Mouse (Mus musculus) lung, postnatal 0 days (tissue): ENCODE data around the gene BC028528. TPM values are rescaled to one million over a fixed set of nuclear protein-coding genes. Genes with fewer than 3 reads are reported as not detected.

ENCODE experiments used
- ATAC-seq: fragments of 200-750 bp; cut with Nextera tagmentation; 2 replicates; pipeline ENCODE4 v1.8.0; 2017; ENCODE audit warnings: moderate library complexity
- DNase-seq: peaks from one replicate; pipeline ENCODE4 v3.0.0-alpha.2; 2016; ENCODE audit warnings: low spot score
- H3K27ac ChIP-seq: fragments of 300-500 bp; sonication (generic); 2 replicates; pipeline ENCODE4 v1.5.1; 2014; ENCODE audit warnings: antibody characterized with exemption, mild to moderate bottlenecking, low read length, mixed read lengths
- H3K27me3 ChIP-seq: fragments of 300-500 bp; sonication (generic); replicated peaks from 2 replicates; pipeline ENCODE4 v1.6.1; 2014; ENCODE audit warnings: low read length, mixed read lengths; ENCODE audit not compliant: insufficient read depth
- H3K36me3 ChIP-seq: fragments of 300-500 bp; sonication (generic); 2 replicates; pipeline ENCODE4 v1.6.1; 2014; ENCODE audit warnings: low read length, mixed read lengths; ENCODE audit not compliant: insufficient read depth
- H3K4me1 ChIP-seq: fragments of 300-500 bp; sonication (generic); 2 replicates; pipeline ENCODE4 v1.6.1; 2014; ENCODE audit warnings: antibody characterized with exemption, low read depth, low read length, mixed read lengths; ENCODE audit not compliant: insufficient read depth
- H3K4me2 ChIP-seq: fragments of 300-500 bp; sonication (generic); replicated peaks from 2 replicates; pipeline ENCODE4 v1.6.1; 2014; ENCODE audit warnings: low read depth, mild to moderate bottlenecking, low read length, moderate library complexity, mixed read lengths
- H3K4me3 ChIP-seq: fragments of 300-500 bp; sonication (generic); 2 replicates; pipeline ENCODE4 v1.5.1; 2014; ENCODE audit warnings: low read depth, low read length
- H3K9ac ChIP-seq: fragments of 300-500 bp; sonication (generic); replicated peaks from 2 replicates; pipeline ENCODE4 v1.6.1; 2014; ENCODE audit warnings: low read depth, mild to moderate bottlenecking
- H3K9me3 ChIP-seq: fragments of 300-500 bp; sonication (generic); 2 replicates; pipeline ENCODE4 v1.6.1; 2016; ENCODE audit warnings: low read length, mixed read lengths
- CTCF ChIP-seq: IDR thresholded peaks from 2 replicates; pipeline ENCODE4 v1.5.1; 2016; ENCODE audit warnings: antibody characterized with exemption, mild to moderate bottlenecking
- EP300 ChIP-seq: IDR thresholded peaks from 2 replicates; pipeline ENCODE4 v1.6.1; 2016; ENCODE audit warnings: antibody characterized with exemption, mild to moderate bottlenecking, control low read depth
- WGBS: fragments of 180-500 bp; shearing (Covaris S2); extraction: QIAGEN DNeasy Blood & Tissue Kit; methylation state at CpG from one replicate; pipeline ENCODE4 v1.1.7; 2014; 5-methylcytosine and 5-hydroxymethylcytosine counted together
- polyA plus RNA-seq: library from polyadenylated mRNA; unstranded; fragments of >200 nt; fragmentation: Nextera tagmentation; extraction: Ambion mirVana; gene quantifications from 2 replicates; pipeline ENCODE4 v1.2.1, GENCODE M21; 2015

BC028528 gene
- polyA plus RNA-seq, 1 experiment from 2014 or later: 247 TPM

DNA sequence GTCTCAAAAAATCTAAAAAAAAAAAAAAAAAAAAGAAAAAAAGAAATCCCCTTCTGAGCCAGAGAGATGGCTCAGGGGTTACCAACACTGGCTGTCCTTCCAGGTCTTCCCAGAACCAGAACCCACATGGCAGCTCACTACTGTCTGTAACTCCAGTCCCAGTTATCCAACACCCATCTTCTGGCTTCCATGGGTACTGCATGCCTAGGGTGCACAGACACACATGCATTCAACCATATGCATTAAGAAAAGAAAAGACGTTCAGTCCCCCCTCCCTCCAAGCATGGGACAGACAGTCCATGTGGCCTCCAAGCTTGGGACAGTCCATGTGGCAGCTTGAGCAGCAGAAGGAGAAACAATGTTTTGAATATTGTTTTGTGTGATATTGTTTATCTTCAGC is 40.4 kb upstream of the BC028528 start:
- DNase-seq: no peak
- Histone ChIP-seq H3K4me3 (no peak overlapping the region), H3K27ac (no peak overlapping the region), H3K9ac (no peak overlapping the region), H3K36me3 (peaks cover 15% of the 10 kb centered on the region; the same call in 1 of the 2 replicates), H3K27me3 (no peaks in the 10 kb centered on the region), H3K4me2 (no peak overlapping the region), H3K9me3 (no peaks in the 10 kb centered on the region), H3K4me1 (no peaks in the 10 kb centered on the region)
- no peak for ATAC-seq
- 61% methylated on average over 1 of the region's 1 CpGs for WGBS
- peak; percentile 36 for TF ChIP-seq CTCF
- TF ChIP-seq EP300: no peak

GRCm38 (mm10) chr3:95931471-95931870 is 39.7 kb upstream of the BC028528 start:
- ATAC-seq: no peak
- no peak overlapping the region for H3K27ac ChIP-seq
- H3K4me3 ChIP-seq: no peak overlapping the region
- peaks cover 14% of the 10 kb centered on the region; the same call in 1 of the 2 replicates for H3K36me3 ChIP-seq
- H3K9me3 ChIP-seq: no peaks in the 10 kb centered on the region
- no peak for DNase-seq
- no peak overlapping the region for H3K4me2 ChIP-seq
- TF ChIP-seq EP300 (no peak), CTCF (no peak)
- no peaks in the 10 kb centered on the region for H3K27me3 ChIP-seq
- no peak overlapping the region for H3K9ac ChIP-seq
- no peaks in the 10 kb centered on the region for H3K4me1 ChIP-seq
- 81% methylated on average over 1 of the region's 1 CpGs for WGBS

DNA sequence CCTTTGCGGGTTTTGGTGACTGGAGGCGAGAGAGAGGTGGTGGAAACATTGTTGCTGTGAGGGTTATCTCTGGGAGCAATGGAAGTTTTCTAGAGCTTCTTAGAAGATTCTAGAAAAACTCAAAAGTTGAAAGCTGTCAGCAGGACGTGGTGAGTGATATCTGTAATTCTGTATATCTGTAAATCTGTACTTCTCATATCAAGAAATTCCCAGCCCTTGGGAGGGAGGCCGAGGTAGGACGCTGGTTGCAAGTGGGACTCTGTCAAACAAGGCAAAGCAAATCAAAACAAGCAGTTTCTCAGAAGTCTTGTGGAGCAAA is 38.6 kb upstream of the BC028528 start:
- Histone ChIP-seq H3K9me3 (no peaks in the 10 kb centered on the region), H3K4me3 (peak overlapping the region; percentile 94), H3K27ac (peak overlapping the region; percentile 92), H3K36me3 (peaks cover 14% of the 10 kb centered on the region; the same call in 1 of the 2 replicates), H3K9ac (peak overlapping the region; percentile 93), H3K4me1 (no peaks in the 10 kb centered on the region), H3K27me3 (no peaks in the 10 kb centered on the region), H3K4me2 (peak overlapping the region; percentile 73)
- TF ChIP-seq EP300 (no peak), CTCF (no peak)
- ATAC-seq: no peak
- DNase-seq: no peak
- WGBS: under 1% methylated on average over 5 of the region's 5 CpGs

DNA sequence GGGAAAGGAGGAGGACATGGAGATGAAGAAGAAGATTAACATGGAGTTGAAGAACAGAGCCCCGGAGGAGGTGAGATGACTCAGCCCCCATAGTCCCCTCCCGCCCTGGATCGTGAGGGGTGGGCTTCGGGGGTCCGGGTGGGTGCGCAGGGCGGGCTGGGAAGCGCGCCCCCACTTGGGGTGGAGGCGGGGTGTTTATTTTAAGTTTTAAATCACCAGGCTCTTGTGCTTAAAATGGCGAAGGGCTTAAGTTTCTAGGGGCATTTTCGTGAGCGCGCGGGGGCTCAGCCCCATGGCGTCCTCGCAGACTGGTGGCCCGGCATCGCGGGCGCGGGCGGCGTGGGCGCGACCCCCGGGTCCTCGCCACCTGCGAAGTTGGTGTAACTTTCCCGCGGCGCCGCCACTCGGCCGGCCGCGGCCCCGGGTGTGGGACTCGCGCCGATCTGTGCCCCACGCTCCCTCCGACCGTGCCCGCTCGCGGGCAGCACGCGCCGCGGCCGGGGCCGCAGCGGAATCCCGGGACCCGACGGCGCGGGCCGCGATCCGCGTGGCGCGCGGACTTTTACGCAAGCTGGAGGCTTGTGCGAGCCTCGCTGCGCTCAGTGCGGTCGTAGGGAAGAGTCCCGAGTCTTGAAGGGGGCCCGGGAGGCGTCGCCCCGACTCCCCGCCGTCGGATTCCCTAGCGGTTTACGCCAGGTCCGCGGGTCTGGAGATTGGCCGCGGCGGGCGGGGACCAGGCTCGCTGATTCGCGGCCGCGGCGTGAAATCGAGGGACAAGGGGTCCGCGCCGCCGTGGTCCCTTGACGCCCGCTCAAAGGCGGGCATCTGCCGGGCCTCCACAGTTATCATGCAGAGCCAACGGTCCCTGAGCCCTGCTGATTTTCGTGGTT is 38.0 kb upstream of the BC028528 start:
- Histone ChIP-seq H3K9ac (peak overlapping the region; percentile 93), H3K4me2 (peak overlapping the region; percentile 73), H3K36me3 (peaks cover 11% of the 10 kb centered on the region; the same call in 1 of the 2 replicates), H3K27ac (peak overlapping the region; percentile 92), H3K9me3 (no peaks in the 10 kb centered on the region), H3K27me3 (no peaks in the 10 kb centered on the region), H3K4me3 (peak overlapping the region; percentile 94), H3K4me1 (no peaks in the 10 kb centered on the region)
- ATAC-seq: peak; percentile 16
- TF ChIP-seq CTCF (no peak; the same call in 1 of the 2 replicates), EP300 (no peak)
- peak; percentile 79 for DNase-seq
- WGBS: under 1% methylated on average over 75 of the region's 105 CpGs

- WGBS: under 1% methylated on average over 49 of the region's 49 CpGs
- H3K4me2 ChIP-seq: peak within 1 kb of the TSS; percentile 81
- no peaks in the 10 kb centered on the region for H3K27me3 ChIP-seq
- H3K9ac ChIP-seq: peak within 1 kb of the TSS; percentile 93
- H3K4me3 ChIP-seq: peak within 1 kb of the TSS; percentile 94
- peak within 1 kb of the TSS; percentile 92 for H3K27ac ChIP-seq
- H3K4me1 ChIP-seq: no peaks in the 10 kb centered on the region
- H3K36me3 ChIP-seq: 0 out of 2 replicates have a peak, but pooled peaks cover 6% of the 10 kb centered on the region
- peak; percentile 100 for ATAC-seq
- peak; percentile 99 for DNase-seq
- no peaks in the 10 kb centered on the region for H3K9me3 ChIP-seq
- peak; percentile 71 for TF ChIP-seq EP300
- no peak for TF ChIP-seq CTCF
Measured at GRCm38 (mm10) chr3:95928658-95929503, 37.1 kb upstream of the BC028528 start, which contains the start of gene Anp32e. Anp32e (plus strand) TSS chr3:95929246.

GRCm38 (mm10) chr3:95928261-95928657 is 36.5 kb upstream of the BC028528 start:
- WGBS: 37% methylated on average over 6 of the region's 6 CpGs
- peak overlapping the region; percentile 94 for H3K4me3 ChIP-seq
- TF ChIP-seq CTCF (no peak), EP300 (no peak)
- no peaks in the 10 kb centered on the region for H3K36me3 ChIP-seq
- DNase-seq: no peak
- no peak overlapping the region for H3K27ac ChIP-seq
- no peaks in the 10 kb centered on the region for H3K27me3 ChIP-seq
- peak overlapping the region; percentile 81 for H3K4me2 ChIP-seq
- no peak overlapping the region for H3K9ac ChIP-seq
- no peak for ATAC-seq
- no peaks in the 10 kb centered on the region for H3K4me1 ChIP-seq
- H3K9me3 ChIP-seq: no peaks in the 10 kb centered on the region
